Comparison of ENCODE assay signal across 12 mouse cellular contexts in the genomic region with DNA sequence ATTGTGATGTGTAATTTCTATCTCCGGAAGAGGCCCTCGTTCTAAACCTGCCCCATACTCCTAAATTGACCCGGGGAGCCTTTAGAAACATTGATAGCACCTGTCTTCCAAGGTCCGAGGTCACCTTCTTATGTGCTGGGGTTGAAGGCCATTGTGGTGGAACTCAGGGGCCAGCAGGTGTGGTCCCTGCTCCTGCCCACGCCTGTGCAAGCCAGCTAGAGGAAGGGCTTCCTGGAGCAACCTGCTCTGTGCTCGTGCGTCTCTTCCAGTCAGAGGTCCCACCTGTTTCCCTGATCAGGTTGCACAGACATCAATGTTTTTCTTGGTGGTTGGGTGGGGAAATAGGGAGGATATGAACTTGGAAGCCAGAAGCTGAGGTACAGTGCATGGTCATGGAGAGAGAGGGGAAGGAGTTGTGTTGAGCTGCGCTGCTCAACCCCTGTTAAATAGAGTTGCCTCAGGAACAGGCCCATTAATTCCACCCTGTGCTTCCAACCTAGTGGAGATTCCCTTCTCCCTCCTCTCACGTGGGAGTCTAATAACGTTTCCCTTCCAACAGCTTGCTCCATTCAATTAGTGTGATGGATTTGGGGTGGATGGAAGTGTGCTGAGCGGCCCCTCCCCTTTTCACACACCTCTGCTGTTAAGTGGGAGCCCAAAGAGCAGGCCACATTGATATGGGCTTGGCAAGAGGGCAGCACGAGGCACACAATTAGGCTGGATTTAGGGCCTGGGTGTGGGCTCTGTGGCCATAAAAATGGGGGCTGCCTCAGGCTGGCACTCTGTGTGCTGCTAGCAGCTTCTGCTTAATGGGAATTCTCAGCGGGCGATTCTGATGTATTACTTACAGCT.
DNase-seq lines count a peak whose midpoint lies in the region; ATAC-seq lines count a peak whose summit lies in the region.
"Had no signal": no experiment of that assay in that cellular context is flagged by ENCODE, and none has a peak within 500 bp of the region (broad histone marks: within the 10 kb centered on the region; RNA-seq: fewer than 3 reads in every experiment).

No protein-coding gene starts in this region.

- H3K27me3 ChIP-seq in forebrain, embryonic 11.5 days (ENCODE audit: control insufficient read depth, insufficient read depth, low read length): no peaks in the 10 kb centered on the region
- H3K27me3 ChIP-seq in forebrain, embryonic 10.5 days (ENCODE audit: poor library complexity, severe bottlenecking): peaks cover 21% of the 10 kb centered on the region
- H3K27me3 ChIP-seq in forebrain, embryonic 13.5 days: peaks cover 2% of the 10 kb centered on the region; the same call in 1 of the 2 replicates
- H3K27me3 ChIP-seq in limb, embryonic 12.5 days: peaks cover 12% of the 10 kb centered on the region
- peaks cover 22% of the 10 kb centered on the region for H3K27me3 ChIP-seq in neural tube, embryonic 13.5 days

- ATAC-seq in forebrain, embryonic 11.5 days (replicated peaks; ENCODE audit: low FRiP score): peak; percentile 81
- ATAC-seq in forebrain, embryonic 13.5 days: peak; percentile 85
- peak; percentile 74 for ATAC-seq in limb, embryonic 12.5 days (ENCODE audit: insufficient number of reproducible peaks, insufficient read depth, low FRiP score, low TSS enrichment, low read depth)
- peak; percentile 93 for ATAC-seq in neural tube, embryonic 13.5 days (ENCODE audit: low read depth)

- H3K27ac ChIP-seq in forebrain, embryonic 11.5 days (ENCODE audit: low read depth, low read length): no peak overlapping the region
- H3K27ac ChIP-seq in forebrain, embryonic 10.5 days: no peak overlapping the region
- peak overlapping the region; percentile 51 for H3K27ac ChIP-seq in forebrain, embryonic 13.5 days
- H3K27ac ChIP-seq in limb, embryonic 12.5 days: peak overlapping the region; percentile 5; the same call in 1 of the 2 replicates
- H3K27ac ChIP-seq in neural tube, embryonic 13.5 days (replicated peaks): peak overlapping the region; percentile 76
- H3K27ac ChIP-seq: liver, embryonic 13.5 days; macrophage had no signal

- no peak overlapping the region for H3K4me2 ChIP-seq in forebrain, embryonic 11.5 days (ENCODE audit: low read depth, low read length, severe bottlenecking)
- H3K4me2 ChIP-seq in forebrain, embryonic 13.5 days: no peak overlapping the region
- H3K4me2 ChIP-seq in limb, embryonic 12.5 days: no peak overlapping the region
- peak overlapping the region; percentile 31 for H3K4me2 ChIP-seq in neural tube, embryonic 13.5 days
- H3K4me2 ChIP-seq: liver, embryonic 13.5 days had no signal

- H3K36me3 ChIP-seq in forebrain, embryonic 11.5 days (ENCODE audit: control insufficient read depth, insufficient read depth, low read length): no peaks in the 10 kb centered on the region
- H3K36me3 ChIP-seq in forebrain, embryonic 10.5 days (replicated peaks): no peaks in the 10 kb centered on the region
- H3K36me3 ChIP-seq in forebrain, embryonic 13.5 days (ENCODE audit: poor library complexity, severe bottlenecking): no peaks in the 10 kb centered on the region
- H3K36me3 ChIP-seq in limb, embryonic 12.5 days: no peaks in the 10 kb centered on the region
- H3K36me3 ChIP-seq in neural tube, embryonic 13.5 days: no peaks in the 10 kb centered on the region
- H3K36me3 ChIP-seq: liver, embryonic 13.5 days had no signal

- H3K4me1 ChIP-seq in forebrain, embryonic 11.5 days (replicated peaks; ENCODE audit: control insufficient read depth, insufficient read depth, low read length): peaks cover 3% of the 10 kb centered on the region; the same call in 1 of the 2 replicates
- peaks cover 17% of the 10 kb centered on the region for H3K4me1 ChIP-seq in forebrain, embryonic 10.5 days
- H3K4me1 ChIP-seq in forebrain, embryonic 13.5 days: peaks cover 14% of the 10 kb centered on the region
- H3K4me1 ChIP-seq in limb, embryonic 12.5 days (replicated peaks): peaks cover 24% of the 10 kb centered on the region
- H3K4me1 ChIP-seq in neural tube, embryonic 13.5 days (replicated peaks): peaks cover 33% of the 10 kb centered on the region
- H3K4me1 ChIP-seq: liver, embryonic 13.5 days had no signal

- no peak overlapping the region for H3K4me3 ChIP-seq in forebrain, embryonic 11.5 days (ENCODE audit: low read depth, low read length)
- H3K4me3 ChIP-seq in forebrain, embryonic 10.5 days: no peak overlapping the region
- no peak overlapping the region for H3K4me3 ChIP-seq in forebrain, embryonic 13.5 days
- H3K4me3 ChIP-seq in limb, embryonic 12.5 days (replicated peaks): no peak overlapping the region
- no peak overlapping the region for H3K4me3 ChIP-seq in neural tube, embryonic 13.5 days
- H3K4me3 ChIP-seq: liver, embryonic 13.5 days had no signal

- no peaks in the 10 kb centered on the region for H3K9me3 ChIP-seq in forebrain, embryonic 11.5 days (ENCODE audit: control insufficient read depth, low read length)
- H3K9me3 ChIP-seq in forebrain, embryonic 10.5 days: no peaks in the 10 kb centered on the region
- H3K9me3 ChIP-seq in forebrain, embryonic 13.5 days (replicated peaks): no peaks in the 10 kb centered on the region
- H3K9me3 ChIP-seq in limb, embryonic 12.5 days: no peaks in the 10 kb centered on the region
- no peaks in the 10 kb centered on the region for H3K9me3 ChIP-seq in neural tube, embryonic 13.5 days
- H3K9me3 ChIP-seq: liver, embryonic 13.5 days had no signal

- intact Hi-C loops in left cerebral cortex, postnatal 14 days (cut with DNase I): no loop called here

- peak; percentile 56 for DNase-seq in forebrain, embryonic 11.5 days (ENCODE audit: low spot score)
- no peak for DNase-seq in forebrain, embryonic 10.5 days (ENCODE audit: extremely low spot score, low spot score)
- no peak for DNase-seq in right cerebral cortex, postnatal 14 days
- no peak for DNase-seq in left cerebral cortex, postnatal 14 days (ENCODE audit: low spot score in 2 of 2)
- no peak for DNase-seq in cerebellum, adult 18-20 months
- DNase-seq: adrenal gland, adult 8-10 months; cerebellum, adult 8-10 months; liver, embryonic 13.5 days had no signal

- 41% methylated on average over 14 of the region's 14 CpGs for WGBS in forebrain, embryonic 11.5 days
- WGBS in forebrain, embryonic 10.5 days: 44% methylated on average over 14 of the region's 14 CpGs
- WGBS in forebrain, embryonic 13.5 days: 37% methylated on average over 14 of the region's 14 CpGs
- 10% methylated on average over 14 of the region's 14 CpGs for whole genome bisulfite sequencing in limb, embryonic 12.5 days
- 17% methylated on average over 14 of the region's 14 CpGs for WGBS in neural tube, embryonic 13.5 days

- no peak overlapping the region; the same call in 1 of the 2 replicates for H3K9ac ChIP-seq in forebrain, embryonic 11.5 days (ENCODE audit: low read length)
- no peak overlapping the region for H3K9ac ChIP-seq in forebrain, embryonic 13.5 days
- H3K9ac ChIP-seq in limb, embryonic 12.5 days (replicated peaks): no peak overlapping the region
- no peak overlapping the region for H3K9ac ChIP-seq in neural tube, embryonic 13.5 days
- H3K9ac ChIP-seq: liver, embryonic 13.5 days had no signal

Comparison
In these comparisons a context has a peak if more than half of its experiments do, and no peak if none do; other contexts are left out.
1. H3K27ac ChIP-seq: peak in forebrain, embryonic 13.5 days (single experiment), limb, embryonic 12.5 days (single experiment) and neural tube, embryonic 13.5 days (single experiment); none in forebrain, embryonic 11.5 days (single experiment) and forebrain, embryonic 10.5 days (single experiment).
2. Peak in every context shown above with its lines, with median percentiles within 50 percentile points of each other: ATAC-seq.